Mouse (Mus musculus): Measurements from ENCODE around the gene Olfr374. TPM values are rescaled to one million over a fixed set of nuclear protein-coding genes. Genes with fewer than 3 reads are reported as not detected.

Olfr374 gene
- polyA plus RNA-seq, 1 experiment from 2014 or later, result 0.03 TPM

GRCm38 (mm10) chr8:72158096-72158495 lies 51.3 kb downstream of the Olfr374 start:
- H3K9me3 ChIP-seq (replicated peaks), result no peaks in the 10 kb centered on the region
- no peak overlapping the region for H3K27ac ChIP-seq (replicated peaks)
- 82% methylated on average over 2 of the region's 2 CpGs for WGBS
- no peak overlapping the region for H3K4me2 ChIP-seq
- no peaks in the 10 kb centered on the region for H3K27me3 ChIP-seq (replicated peaks)
- peaks cover 6% of the 10 kb centered on the region for H3K36me3 ChIP-seq
- no peak overlapping the region for H3K4me3 ChIP-seq (replicated peaks)
- no peak overlapping the region for H3K9ac ChIP-seq (replicated peaks)
- H3K4me1 ChIP-seq, result peaks cover 32% of the 10 kb centered on the region
- no peak for ATAC-seq (ENCODE audit: low FRiP score)

GRCm38 (mm10) chr8:72158726-72159125 lies 51.9 kb downstream of the Olfr374 start:
- Histone ChIP-seq H3K4me2 (no peak overlapping the region), H3K36me3 (no peaks in the 10 kb centered on the region), H3K9ac (replicated peaks) (no peak overlapping the region), H3K4me1 (peaks cover 33% of the 10 kb centered on the region), H3K27me3 (replicated peaks) (no peaks in the 10 kb centered on the region), H3K9me3 (replicated peaks) (no peaks in the 10 kb centered on the region), H3K27ac (replicated peaks) (no peak overlapping the region), H3K4me3 (replicated peaks) (no peak overlapping the region)
- 76% methylated on average over 3 of the region's 3 CpGs for WGBS
- ATAC-seq (ENCODE audit: low FRiP score), result no peak

- H3K4me1 ChIP-seq, result peaks cover 33% of the 10 kb centered on the region
- peak overlapping the region; percentile 90 for H3K4me3 ChIP-seq (replicated peaks)
- no peaks in the 10 kb centered on the region for H3K27me3 ChIP-seq (replicated peaks)
- H3K27ac ChIP-seq (replicated peaks), result no peak overlapping the region
- H3K9ac ChIP-seq (replicated peaks), result peak overlapping the region; percentile 61
- peak overlapping the region; percentile 65 for H3K4me2 ChIP-seq
- H3K36me3 ChIP-seq, result no peaks in the 10 kb centered on the region
- no peaks in the 10 kb centered on the region for H3K9me3 ChIP-seq (replicated peaks)
- WGBS, result 76% methylated on average over 3 of the region's 3 CpGs
- ATAC-seq (ENCODE audit: low FRiP score), result no peak
Measured at GRCm38 (mm10) chr8:72160007-72160406, 53.2 kb downstream of the Olfr374 start.

- H3K4me3 ChIP-seq (replicated peaks), result peak within 1 kb of the TSS; percentile 90
- peak within 1 kb of the TSS; percentile 88 for H3K9ac ChIP-seq (replicated peaks)
- H3K4me2 ChIP-seq, result peak within 1 kb of the TSS; percentile 65
- no peaks in the 10 kb centered on the region for H3K9me3 ChIP-seq (replicated peaks)
- H3K27me3 ChIP-seq (replicated peaks), result no peaks in the 10 kb centered on the region
- under 1% methylated on average over 82 of the region's 82 CpGs for WGBS
- H3K36me3 ChIP-seq, result no peaks in the 10 kb centered on the region
- H3K4me1 ChIP-seq, result peaks cover 33% of the 10 kb centered on the region
- peak within 1 kb of the TSS; percentile 86 for H3K27ac ChIP-seq (replicated peaks)
- peak; percentile 98 for ATAC-seq (ENCODE audit: low FRiP score)
Measured at GRCm38 (mm10) chr8:72160707-72161697, 54.2 kb downstream of the Olfr374 start, which contains the start of gene Rab8a. Rab8a (plus strand) TSS chr8:72161200.

- Histone ChIP-seq H3K9ac (replicated peaks) (no peak overlapping the region), H3K9me3 (replicated peaks) (no peaks in the 10 kb centered on the region), H3K27ac (replicated peaks) (no peak overlapping the region), H3K4me2 (peak overlapping the region; percentile 65), H3K36me3 (no peaks in the 10 kb centered on the region), H3K4me1 (peaks cover 33% of the 10 kb centered on the region), H3K4me3 (replicated peaks) (peak overlapping the region; percentile 90; the same call in 1 of the 2 replicates), H3K27me3 (replicated peaks) (no peaks in the 10 kb centered on the region)
- no peak for ATAC-seq (ENCODE audit: low FRiP score)
Measured at GRCm38 (mm10) chr8:72162821-72163220, 56.0 kb downstream of the Olfr374 start.

Other genes starting within 250 kb of the Olfr374 start
- 7.4 and 9.4 TPM in 2 replicates for gene Zfp709, start 225.0 kb upstream of the Olfr374 start, polyA plus RNA-seq (2015; fragmentation: Nextera tagmentation; extraction: Ambion mirVana)
- 13.5 and 17.1 TPM in 2 replicates for gene Zfp882, start 198.4 kb upstream of the Olfr374 start, polyA plus RNA-seq (2015; fragmentation: Nextera tagmentation; extraction: Ambion mirVana)
- gene Zfp617, start 198.4 kb upstream of the Olfr374 start, polyA plus RNA-seq (2015; fragmentation: Nextera tagmentation; extraction: Ambion mirVana), result 33.5 and 35.1 TPM in 2 replicates
- 13.8 and 19.4 TPM in 2 replicates for gene Zfp961, start 156.0 kb upstream of the Olfr374 start, polyA plus RNA-seq (2015; fragmentation: Nextera tagmentation; extraction: Ambion mirVana)
- 1.2 and 1.3 TPM in 2 replicates for gene Cyp4f18, start 97.4 kb upstream of the Olfr374 start, polyA plus RNA-seq (2015; fragmentation: Nextera tagmentation; extraction: Ambion mirVana)
- gene Olfr372, start 65.8 kb upstream of the Olfr374 start, polyA plus RNA-seq (2015; fragmentation: Nextera tagmentation; extraction: Ambion mirVana), result not detected in 2 replicates
- 0.04 TPM in 1 of 2 replicates, not detected in the other for gene Olfr373, start 23.9 kb upstream of the Olfr374 start, polyA plus RNA-seq (2015; fragmentation: Nextera tagmentation; extraction: Ambion mirVana)
- 156 and 231 TPM in 2 replicates for gene Tpm4, start 27.9 kb downstream of the Olfr374 start, polyA plus RNA-seq (2015; fragmentation: Nextera tagmentation; extraction: Ambion mirVana)
- gene Rab8a, start 54.2 kb downstream of the Olfr374 start, polyA plus RNA-seq (2015; fragmentation: Nextera tagmentation; extraction: Ambion mirVana), result 76.7 and 96.5 TPM in 2 replicates
- 0.70 TPM in 1 of 2 replicates, not detected in the other for gene Hsh2d, start 82.6 kb downstream of the Olfr374 start, polyA plus RNA-seq (2015; fragmentation: Nextera tagmentation; extraction: Ambion mirVana)
- gene Cib3, start 105.8 kb downstream of the Olfr374 start, polyA plus RNA-seq (2015; fragmentation: Nextera tagmentation; extraction: Ambion mirVana), result not detected in 2 replicates
- gene Gm11034, start 106.6 kb downstream of the Olfr374 start, polyA plus RNA-seq (2015; fragmentation: Nextera tagmentation; extraction: Ambion mirVana), result not detected in 2 replicates
- 78.7 and 86.4 TPM in 2 replicates for gene Fam32a, start 112.7 kb downstream of the Olfr374 start, polyA plus RNA-seq (2015; fragmentation: Nextera tagmentation; extraction: Ambion mirVana)
- gene Ap1m1, start 133.0 kb downstream of the Olfr374 start, polyA plus RNA-seq (2015; fragmentation: Nextera tagmentation; extraction: Ambion mirVana), result 235 and 249 TPM in 2 replicates
- 10.9 and 13.0 TPM in 2 replicates for gene Gm10282, start 198.2 kb downstream of the Olfr374 start, polyA plus RNA-seq (2015; fragmentation: Nextera tagmentation; extraction: Ambion mirVana)
- gene Klf2, start 212.0 kb downstream of the Olfr374 start, polyA plus RNA-seq (2015; fragmentation: Nextera tagmentation; extraction: Ambion mirVana), result 6.7 and 7.9 TPM in 2 replicates

All from neural tube, embryonic 15.5 days (tissue).